Mouse (Mus musculus) thymus, adult 2 months (tissue): Measurements from ENCODE around the gene Mobp.

Experiments
- CTCF ChIP-seq: fragments of 200-500 bp; IDR thresholded peaks from 2 replicates; pipeline ENCODE4 v1.5.1; 2012; ENCODE audit warnings: mild to moderate bottlenecking, control low read depth, low read length, moderate library complexity, borderline replicate concordance; ENCODE audit not compliant: control insufficient read depth, poor library complexity, insufficient read depth; ENCODE audit errors: extremely low read depth
- POLR2A ChIP-seq: fragments of 200-500 bp; IDR thresholded peaks from 2 replicates; pipeline ENCODE4 v1.6.1; 2012; ENCODE audit warnings: mild to moderate bottlenecking, low read length, control low read depth, moderate library complexity; ENCODE audit not compliant: control insufficient read depth, poor library complexity, insufficient read depth; ENCODE audit errors: extremely low read depth

DNA sequence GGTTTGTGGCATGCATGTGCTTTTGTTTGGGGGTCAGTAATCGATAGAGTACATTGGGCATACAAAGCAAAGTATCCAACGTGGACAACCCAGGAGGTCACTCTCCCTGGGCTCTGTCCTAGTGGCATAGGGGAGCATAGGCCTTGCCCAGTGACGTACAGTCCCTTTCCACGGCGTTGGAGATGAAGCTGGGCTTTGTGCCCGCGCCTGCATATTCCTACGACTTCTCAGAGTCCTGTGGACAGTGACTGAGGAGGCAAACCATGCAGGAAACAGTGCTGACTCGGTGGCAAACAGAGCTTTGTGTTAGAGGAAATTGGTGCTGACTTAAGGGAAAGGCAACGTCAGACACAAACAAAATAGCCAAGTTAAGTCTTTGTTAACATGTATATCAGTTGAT is 20.2 kb upstream of the Mobp start:
- TF ChIP-seq POLR2A, result no peak
- no peak for TF ChIP-seq CTCF
